Comparison of ENCODE assay signal across 9 mouse cellular contexts in genomic region chr19:5456241-5456921, GRCm38 (mm10). TPM values are rescaled to one million over a fixed set of nuclear protein-coding genes. Genes with fewer than 3 reads are reported as not detected.
DNase-seq lines count a peak whose midpoint lies in the region; ATAC-seq and TF ChIP-seq lines count a peak whose summit lies in the region.
"Had no signal": no experiment of that assay in that cellular context is flagged by ENCODE, and none has a peak within 500 bp of the region (broad histone marks: within the 10 kb centered on the region; RNA-seq: fewer than 3 reads in every experiment).

No protein-coding gene starts in this region.

- CTCF ChIA-PET in Patski (lab: Charles Lee) = interaction anchor here (0.9 to 6.6 kb wide), 5 partner anchors 10 to 73 kb away, joined by 4 to 62 read pairs (median 14); partner anchors contain the start of genes Fosl1 and Mus81

- 6% methylated on average over 26 of the region's 26 CpGs for WGBS in embryonic facial prominence, embryonic 12.5 days
- WGBS in limb, embryonic 15.5 days = 4% methylated on average over 26 of the region's 26 CpGs
- 4% methylated on average over 26 of the region's 26 CpGs for WGBS in midbrain, postnatal 0 days

- no peaks in the 10 kb centered on the region for H3K9me3 ChIP-seq in embryonic facial prominence, embryonic 12.5 days
- H3K9me3 ChIP-seq in limb, embryonic 15.5 days = no peaks in the 10 kb centered on the region
- no peaks in the 10 kb centered on the region for H3K9me3 ChIP-seq in midbrain, postnatal 0 days (ENCODE audit: low read length)

- peak; percentile 34 for ATAC-seq in Patski
- ATAC-seq in embryonic facial prominence, embryonic 12.5 days (ENCODE audit: insufficient number of reproducible peaks, insufficient read depth, low FRiP score, low TSS enrichment) = no peak
- no peak for ATAC-seq in limb, embryonic 15.5 days (ENCODE audit: insufficient number of reproducible peaks, low FRiP score, low TSS enrichment, low read depth)
- ATAC-seq in midbrain, postnatal 0 days (ENCODE audit: low FRiP score) = 0 out of 2 replicates have a peak, but pooled peaks have one; percentile 1

- POLR2A ChIA-PET in Patski (lab: Charles Lee) = interaction anchor here (0.6 to 4.2 kb wide), 16 partner anchors 9 to 460 kb away, joined by 3 to 30 read pairs (median 3); partner anchors contain the start of genes AI837181, Ctsw, Drap1 and Efemp2

- no peak for DNase-seq in Patski (ENCODE audit: low read depth, low spot score)
- peak; percentile 55 to 70 for DNase-seq in heart, postnatal 36 days
- no peak for DNase-seq in midbrain, postnatal 0 days (ENCODE audit: low spot score)
- no peak for DNase-seq in c-Kit-positive CD71-positive TER-119-positive erythroid progenitor cells, embryonic 14.5 days (ENCODE audit: low spot score)
- no peak for DNase-seq in frontal cortex, postnatal 36 days (ENCODE audit: low spot score in 2 of 2)
- no peak for DNase-seq in testis, postnatal 10 days (ENCODE audit: low spot score)

- intact Hi-C loops in heart, postnatal 36 days (cut with DNase I) = no loop called here

- H3K4me3 ChIP-seq in embryonic facial prominence, embryonic 12.5 days = peak overlapping the region; percentile 79
- peak overlapping the region; percentile 73 for H3K4me3 ChIP-seq in limb, embryonic 15.5 days
- H3K4me3 ChIP-seq in midbrain, postnatal 0 days (ENCODE audit: low read depth, low read length) = peak overlapping the region; percentile 80

- peak overlapping the region; percentile 91 for H3K27ac ChIP-seq in embryonic facial prominence, embryonic 12.5 days
- H3K27ac ChIP-seq in limb, embryonic 15.5 days = peak overlapping the region; percentile 89
- peak overlapping the region; percentile 98 for H3K27ac ChIP-seq in midbrain, postnatal 0 days (ENCODE audit: low read depth, low read length)

- no peaks in the 10 kb centered on the region for H3K27me3 ChIP-seq in Patski
- H3K27me3 ChIP-seq in embryonic facial prominence, embryonic 12.5 days = no peaks in the 10 kb centered on the region
- no peaks in the 10 kb centered on the region for H3K27me3 ChIP-seq in limb, embryonic 15.5 days
- no peaks in the 10 kb centered on the region for H3K27me3 ChIP-seq in midbrain, postnatal 0 days (ENCODE audit: insufficient read depth, low read length)

- peaks cover 23% of the 10 kb centered on the region for H3K4me1 ChIP-seq in embryonic facial prominence, embryonic 12.5 days
- H3K4me1 ChIP-seq in limb, embryonic 15.5 days = peaks cover 38% of the 10 kb centered on the region
- H3K4me1 ChIP-seq in midbrain, postnatal 0 days (ENCODE audit: insufficient read depth, low read length) = peaks cover 16% of the 10 kb centered on the region

- H3K9ac ChIP-seq in embryonic facial prominence, embryonic 12.5 days = peak overlapping the region; percentile 86
- H3K9ac ChIP-seq in limb, embryonic 15.5 days = peak overlapping the region; percentile 71
- peak overlapping the region; percentile 91 for H3K9ac ChIP-seq in midbrain, postnatal 0 days (replicated peaks; ENCODE audit: low read length, poor library complexity, severe bottlenecking)

- H3K36me3 ChIP-seq in embryonic facial prominence, embryonic 12.5 days = peaks cover 10% of the 10 kb centered on the region; the same call in 1 of the 2 replicates
- H3K36me3 ChIP-seq in limb, embryonic 15.5 days = peaks cover 14% of the 10 kb centered on the region
- H3K36me3 ChIP-seq in midbrain, postnatal 0 days (ENCODE audit: insufficient read depth, low read length) = 0 out of 2 replicates have a peak, but pooled peaks cover 4% of the 10 kb centered on the region

- no peak for TF ChIP-seq CTCF in Patski (IDR thresholded peaks at IDR 0.05)
- TF ChIP-seq CTCF in midbrain, postnatal 0 days (IDR thresholded peaks at IDR 0.05) = no peak

- in situ Hi-C loops in Patski (cut with MboI; ENCODE audit: low pct_unique_long_range_greater_than_20kb) = no loop called here

- H3K4me2 ChIP-seq in embryonic facial prominence, embryonic 12.5 days (replicated peaks) = peak overlapping the region; percentile 99
- H3K4me2 ChIP-seq in limb, embryonic 15.5 days = peak overlapping the region; percentile 97
- peak overlapping the region; percentile 92 for H3K4me2 ChIP-seq in midbrain, postnatal 0 days (ENCODE audit: low read depth, low read length, poor library complexity, severe bottlenecking)

RNA-seq across cellular contexts. Expression of gene Ccdc85b, which starts 1.3 kb away (rescaled TPM):
- polyA plus RNA-seq in Patski (2021) = 16.8 TPM
- 10.8 and 11.0 TPM in 2 replicates for polyA plus RNA-seq in embryonic facial prominence, embryonic 12.5 days (2016; fragmentation: Nextera tagmentation; extraction: Ambion mirVana)
- 10 to 100 TPM in 1 of 2 experiments, 1 to 10 TPM in 1; 9.5 to 11.0 TPM for total RNA-seq in heart, postnatal 36 days (2021)
- polyA plus RNA-seq in limb, embryonic 15.5 days (2015; fragmentation: Nextera tagmentation; extraction: Ambion mirVana) = 6.6 and 6.9 TPM in 2 replicates
- 14.3 and 19.4 TPM in 2 replicates for total RNA-seq in midbrain, postnatal 0 days (2014; rRNA removed)
- polyA plus RNA-seq in midbrain, postnatal 0 days (2015; fragmentation: Nextera tagmentation; extraction: Ambion mirVana) = 15.4 and 15.6 TPM in 2 replicates

RNA-seq across cellular contexts. Expression of gene Fibp, which starts 4.0 kb away (rescaled TPM):
- polyA plus RNA-seq in Patski (2021) = 92.2 TPM
- polyA plus RNA-seq in embryonic facial prominence, embryonic 12.5 days (2016; fragmentation: Nextera tagmentation; extraction: Ambion mirVana) = 146 and 150 TPM in 2 replicates
- 10 to 100 TPM; 50.3 to 50.5 TPM for total RNA-seq in heart, postnatal 36 days (2021)
- 99.3 and 105 TPM in 2 replicates for polyA plus RNA-seq in limb, embryonic 15.5 days (2015; fragmentation: Nextera tagmentation; extraction: Ambion mirVana)
- 91.4 and 122 TPM in 2 replicates for total RNA-seq in midbrain, postnatal 0 days (2014; rRNA removed)
- polyA plus RNA-seq in midbrain, postnatal 0 days (2015; fragmentation: Nextera tagmentation; extraction: Ambion mirVana) = 174 and 191 TPM in 2 replicates

RNA-seq across cellular contexts. Expression of gene Fosl1, which starts 9.0 kb away (rescaled TPM):
- 2.1 TPM for polyA plus RNA-seq in Patski (2021)
- polyA plus RNA-seq in embryonic facial prominence, embryonic 12.5 days (2016; fragmentation: Nextera tagmentation; extraction: Ambion mirVana) = not detected in 2 replicates
- total RNA-seq in heart, postnatal 36 days (2021) = not detected
- not detected in 2 replicates for polyA plus RNA-seq in limb, embryonic 15.5 days (2015; fragmentation: Nextera tagmentation; extraction: Ambion mirVana)
- total RNA-seq in midbrain, postnatal 0 days (2014; rRNA removed) = 0.11 TPM in 1 of 2 replicates, not detected in the other
- polyA plus RNA-seq in midbrain, postnatal 0 days (2015; fragmentation: Nextera tagmentation; extraction: Ambion mirVana) = not detected in 2 replicates

RNA-seq across cellular contexts. Expression of gene Ctsw, which starts 11.9 kb away (rescaled TPM):
- polyA plus RNA-seq in Patski (2021) = 0.42 TPM
- polyA plus RNA-seq in embryonic facial prominence, embryonic 12.5 days (2016; fragmentation: Nextera tagmentation; extraction: Ambion mirVana) = 1.9 and 2.1 TPM in 2 replicates
- under 1 TPM in 1 of 2 experiments, not detected in 1; 0.43 TPM for total RNA-seq in heart, postnatal 36 days (2021)
- 0.82 and 1.7 TPM in 2 replicates for polyA plus RNA-seq in limb, embryonic 15.5 days (2015; fragmentation: Nextera tagmentation; extraction: Ambion mirVana)
- total RNA-seq in midbrain, postnatal 0 days (2014; rRNA removed) = 0.33 and 0.94 TPM in 2 replicates
- 1.5 and 1.9 TPM in 2 replicates for polyA plus RNA-seq in midbrain, postnatal 0 days (2015; fragmentation: Nextera tagmentation; extraction: Ambion mirVana)

RNA-seq across cellular contexts. Expression of gene Efemp2, which starts 17.4 kb away (rescaled TPM):
- polyA plus RNA-seq in Patski (2021) = 451 TPM
- 145 TPM in 2 replicates for polyA plus RNA-seq in embryonic facial prominence, embryonic 12.5 days (2016; fragmentation: Nextera tagmentation; extraction: Ambion mirVana)
- total RNA-seq in heart, postnatal 36 days (2021) = 1 to 10 TPM; 9.0 to 9.8 TPM
- polyA plus RNA-seq in limb, embryonic 15.5 days (2015; fragmentation: Nextera tagmentation; extraction: Ambion mirVana) = 221 and 223 TPM in 2 replicates
- total RNA-seq in midbrain, postnatal 0 days (2014; rRNA removed) = 32.9 and 33.7 TPM in 2 replicates
- 35.2 and 36.1 TPM in 2 replicates for polyA plus RNA-seq in midbrain, postnatal 0 days (2015; fragmentation: Nextera tagmentation; extraction: Ambion mirVana)
- total RNA-seq: hematopoietic stem cell, adult 5-6 weeks had no signal

Comparison
In these comparisons a context has a peak if more than half of its experiments do, and no peak if none do; other contexts are left out.
1. ATAC-seq: peak in Patski (single experiment) and midbrain, postnatal 0 days (single experiment); none in embryonic facial prominence, embryonic 12.5 days (single experiment) and limb, embryonic 15.5 days (single experiment).
2. DNase-seq: peak in heart, postnatal 36 days (2 of 2); none in Patski (single experiment), midbrain, postnatal 0 days (single experiment), c-Kit-positive CD71-positive TER-119-positive erythroid progenitor cells, embryonic 14.5 days (single experiment), frontal cortex, postnatal 36 days (0 of 2) and testis, postnatal 10 days (single experiment).
3. Peak in every context shown above with its lines, with median percentiles within 50 percentile points of each other: H3K27ac ChIP-seq, H3K4me2 ChIP-seq, H3K4me3 ChIP-seq and H3K9ac ChIP-seq.